Mouse (Mus musculus): ENCODE measurements around the gene Pole2. TPM values are rescaled to one million over a fixed set of nuclear protein-coding genes. Genes with fewer than 3 reads are reported as not detected.

The Pole2 gene
- polyA plus RNA-seq (2012; rRNA removed): 3.9 and 4.6 TPM in 2 replicates

DNA sequence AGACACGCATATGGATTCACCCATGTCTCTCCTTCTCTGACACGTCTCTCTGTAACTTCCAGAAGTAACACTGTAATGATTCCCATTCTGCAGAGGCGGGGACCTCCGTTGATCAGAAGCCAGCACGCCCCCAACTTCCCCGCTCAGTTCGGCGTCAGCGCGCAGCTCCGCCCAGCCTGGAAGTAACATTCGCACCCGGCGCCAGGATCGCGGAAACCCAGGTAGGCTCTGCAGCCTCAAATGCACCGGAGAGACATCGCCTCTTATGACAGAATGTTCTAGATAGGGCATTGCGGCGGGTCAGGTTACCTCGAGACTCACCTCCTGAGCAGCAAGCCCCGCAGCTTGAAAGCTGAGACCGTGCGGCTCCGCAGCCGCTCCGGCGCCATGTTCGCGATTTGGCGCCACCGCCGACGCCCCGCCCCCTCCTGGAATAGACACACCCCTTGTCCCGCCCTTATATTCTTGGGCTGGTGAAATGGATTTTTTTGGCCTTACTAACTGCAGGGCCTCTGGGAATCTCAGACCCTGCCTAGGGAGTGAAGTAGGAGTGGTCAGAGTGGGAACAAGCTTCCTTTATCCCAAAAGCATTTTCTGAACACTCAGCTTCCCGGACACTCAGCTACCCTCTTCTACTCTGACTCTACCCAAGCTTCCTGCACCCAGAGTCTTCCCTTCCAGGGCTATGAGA, at the start of gene Pole2:
Pole2 (minus strand) TSS at position 420 of the 691 bp plus-strand sequence.

DNA sequence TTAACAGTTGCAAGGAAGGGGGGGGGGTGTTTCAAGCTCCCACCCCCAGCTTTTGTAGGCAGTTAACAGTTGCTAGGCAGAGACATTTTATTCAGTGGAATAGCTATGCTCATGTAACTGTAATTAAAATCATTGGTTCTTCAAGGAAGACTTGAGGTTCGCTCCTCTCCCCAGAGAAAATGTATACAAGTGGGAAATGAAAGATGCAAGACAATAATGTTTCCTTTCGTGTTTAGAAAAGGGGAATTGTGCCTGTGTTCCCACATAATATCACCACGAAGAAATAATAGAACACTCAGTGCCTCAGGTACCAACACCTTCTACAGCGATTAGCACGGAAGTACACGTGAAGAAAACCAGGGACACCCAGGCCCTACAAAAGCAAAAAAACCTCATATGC, 12.9 kb upstream of the Pole2 start, which contains the start of gene Klhdc1:
Klhdc1 (plus strand) TSS at position 301 of the 400 bp plus-strand sequence.

DNA sequence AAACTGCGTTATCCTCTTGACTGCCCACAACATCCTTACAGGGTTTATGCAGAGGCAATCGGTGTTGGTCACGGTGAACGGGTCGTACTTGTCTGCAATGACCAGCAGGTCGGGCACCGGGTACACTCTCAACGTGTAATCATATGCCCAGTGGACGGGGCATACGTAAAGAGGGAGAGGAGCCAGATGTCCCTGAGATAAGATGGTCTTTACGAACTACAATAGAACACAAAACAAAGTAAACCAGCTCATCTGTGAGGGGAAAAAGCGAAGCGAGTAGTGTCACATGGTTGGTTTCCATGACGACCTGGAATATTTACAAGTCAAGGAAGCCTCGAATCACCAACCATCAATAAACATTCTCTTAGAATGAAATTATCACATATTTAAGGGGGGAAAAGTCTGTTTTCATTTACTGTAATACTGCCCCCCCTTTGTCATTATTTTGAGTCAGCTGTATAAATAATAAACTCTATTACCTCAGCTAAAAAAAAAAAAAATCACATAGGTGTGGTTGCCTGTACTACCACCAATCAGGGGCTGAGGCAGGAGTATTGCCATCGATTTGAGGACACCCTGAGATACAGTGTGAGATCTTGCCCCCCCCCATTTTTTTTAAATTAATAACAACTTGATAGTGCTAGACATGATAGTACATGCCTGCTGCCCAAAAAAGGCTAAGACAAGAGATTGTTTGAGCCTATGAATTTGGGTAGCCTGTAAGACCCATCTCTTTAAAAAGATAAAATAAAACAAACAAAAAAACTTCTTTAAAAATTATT, 23.8 kb downstream of the Pole2 start, which contains the start of gene Gm49384:
Gm49384 (minus strand) TSS at position 216 of the 782 bp plus-strand sequence.

GRCm38 (mm10) chr12:69198164-69198535, 29.8 kb downstream of the Pole2 start, which contains the start of gene Dnaaf2:
Gene Dnaaf2 (minus strand): TSS chr12:69198429.

GRCm38 (mm10) chr12:69196444-69197377, 31.3 kb downstream of the Pole2 start, which contains the start of gene Gm49383:
Gene Gm49383 (minus strand): TSS chr12:69197104.

GRCm38 (mm10) chr12:69183583-69184308, 44.2 kb downstream of the Pole2 start, which contains the start of the genes Rpl36al and Mgat2:
Gene Rpl36al (minus strand): TSS chr12:69184083.
Gene Mgat2 (plus strand): TSS chr12:69184157.

DNA sequence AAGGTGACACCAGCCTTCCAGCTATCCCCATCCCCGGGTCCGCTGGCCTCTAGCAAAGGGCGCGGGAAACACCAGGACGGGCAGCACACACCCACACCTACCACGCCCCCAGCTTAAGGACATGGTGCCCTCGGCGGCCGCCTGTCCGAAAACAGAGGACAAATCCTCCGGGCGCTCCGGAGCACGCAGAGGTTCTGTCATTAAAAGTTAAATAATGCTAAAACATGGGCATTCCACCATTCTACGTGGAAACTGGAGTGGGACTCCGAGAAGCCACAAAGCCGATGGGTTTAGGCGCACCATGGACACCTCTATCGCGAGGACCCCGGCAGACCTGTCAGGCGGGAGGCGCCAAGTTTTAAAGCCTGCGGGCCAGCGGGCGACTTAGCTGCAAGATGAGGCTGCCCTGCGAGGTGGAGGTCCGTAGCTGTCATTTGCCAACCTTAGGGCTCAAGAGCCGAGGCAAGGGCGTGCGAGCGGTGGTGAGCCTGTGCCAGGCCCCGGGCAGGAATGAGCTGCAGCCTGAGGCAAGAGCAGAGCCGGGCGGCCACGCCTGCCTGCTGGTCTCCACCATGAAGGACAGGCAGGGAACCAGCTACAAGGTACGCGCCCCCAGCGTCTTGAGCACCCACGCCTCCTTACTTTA, 59.4 kb downstream of the Pole2 start, which contains the start of gene Lrr1:
Lrr1 (plus strand) TSS at position 354 of the 646 bp plus-strand sequence.

GRCm38 (mm10) chr12:69158765-69159577, 69.0 kb downstream of the Pole2 start, which contains the start of gene Rps29:
Gene Rps29 (minus strand): TSS chr12:69159186.

Other genes with a start within 250 kb of the Pole2 start
- gene Rps29, start 69.0 kb downstream of the Pole2 start, polyA plus RNA-seq (2012; rRNA removed): 1,786 and 3,467 TPM in 2 replicates
- gene Lrr1, start 59.4 kb downstream of the Pole2 start, polyA plus RNA-seq (2012; rRNA removed): 3.9 and 6.5 TPM in 2 replicates
- 74.7 and 111 TPM in 2 replicates for gene Rpl36al, start 44.1 kb downstream of the Pole2 start, polyA plus RNA-seq (2012; rRNA removed)
- 33.5 and 40.1 TPM in 2 replicates for gene Mgat2, start 44.0 kb downstream of the Pole2 start, polyA plus RNA-seq (2012; rRNA removed)
- 2.6 TPM in 1 of 2 replicates, not detected in the other for gene Gm49383, start 31.1 kb downstream of the Pole2 start, polyA plus RNA-seq (2012; rRNA removed)
- 6.2 and 7.5 TPM in 2 replicates for gene Dnaaf2, start 29.8 kb downstream of the Pole2 start, polyA plus RNA-seq (2012; rRNA removed)
- gene Gm49384, start 23.9 kb downstream of the Pole2 start, polyA plus RNA-seq (2012; rRNA removed): not detected in 2 replicates
- gene Klhdc1, start 13.0 kb upstream of the Pole2 start, polyA plus RNA-seq (2012; rRNA removed): 0.52 and 0.53 TPM in 2 replicates
- gene Klhdc2, start 68.5 kb upstream of the Pole2 start, polyA plus RNA-seq (2012; rRNA removed): 105 and 161 TPM in 2 replicates
- 1.5 TPM in 2 replicates for gene Nemf, start 129.0 kb upstream of the Pole2 start, polyA plus RNA-seq (2012; rRNA removed)
- 218 and 291 TPM in 2 replicates for gene Arf6, start 144.0 kb upstream of the Pole2 start, polyA plus RNA-seq (2012; rRNA removed)
- 1.7 and 1.9 TPM in 2 replicates for gene Gm9887, start 144.3 kb upstream of the Pole2 start, polyA plus RNA-seq (2012; rRNA removed)